Mouse (Mus musculus): ENCODE data around the gene Myrfl.

Gene Myrfl

GRCm38 (mm10) chr10:116755881-116756581 lies 140.7 kb downstream of the Myrfl start:
- no peak for DNase-seq

- no peak for DNase-seq
Measured at GRCm38 (mm10) chr10:116754940-116755339, 141.8 kb downstream of the Myrfl start.

GRCm38 (mm10) chr10:116750895-116751294 lies 145.8 kb downstream of the Myrfl start:
- no peak for DNase-seq

- no peak for DNase-seq
Measured at GRCm38 (mm10) chr10:116750062-116750461, 146.7 kb downstream of the Myrfl start.

- DNase-seq, result no peak
Measured at GRCm38 (mm10) chr10:116748681-116749080, 148.0 kb downstream of the Myrfl start.

GRCm38 (mm10) chr10:116746281-116747011 lies 150.3 kb downstream of the Myrfl start:
- no peak for DNase-seq

- DNase-seq, result no peak
Measured at GRCm38 (mm10) chr10:116742696-116743095, 154.0 kb downstream of the Myrfl start.

- no peak for DNase-seq
Measured at GRCm38 (mm10) chr10:116742189-116742588, 154.5 kb downstream of the Myrfl start.

- no peak for DNase-seq
Measured at GRCm38 (mm10) chr10:116741343-116741742, 155.4 kb downstream of the Myrfl start.

GRCm38 (mm10) chr10:116740073-116740472 lies 156.6 kb downstream of the Myrfl start:
- no peak for DNase-seq

- DNase-seq, result no peak
Measured at GRCm38 (mm10) chr10:116738533-116738932, 158.2 kb downstream of the Myrfl start.

- no peak for DNase-seq
Measured at GRCm38 (mm10) chr10:116735607-116736006, 161.1 kb downstream of the Myrfl start.

- DNase-seq, result no peak
Measured at GRCm38 (mm10) chr10:116733651-116734050, 163.1 kb downstream of the Myrfl start.

- DNase-seq, result no peak
Measured at GRCm38 (mm10) chr10:116730033-116730652, 166.6 kb downstream of the Myrfl start.

GRCm38 (mm10) chr10:116728860-116729259 lies 167.9 kb downstream of the Myrfl start:
- DNase-seq, result no peak

GRCm38 (mm10) chr10:116727702-116728298 lies 168.9 kb downstream of the Myrfl start:
- DNase-seq, result no peak

Measured in spleen, adult 18-20 months (tissue).